Mouse (Mus musculus) forebrain, embryonic 10.5 days (tissue): ENCODE measurements at regions not wholly inside any gene's neighbourhood (a gene's known extent, or its start where the extent isn't known, plus 50 kb on each side); places are given as distances from the start of the nearest gene placed in this dataset.
"Not testable (repeated sequence)": the region's sequence is repeated elsewhere in the genome, so short reads cannot be mapped to it uniquely, and the experiment has no call there.

Experiments used
- DNase-seq: peaks from one replicate; pipeline ENCODE4 v3.0.0-alpha.2; 2017; ENCODE audit warnings: low spot score; ENCODE audit errors: extremely low spot score
- H3K27ac ChIP-seq: fragments of 300-500 bp; sonication (generic); 2 replicates; pipeline ENCODE4 v1.5.1; 2016; ENCODE audit warnings: mild to moderate bottlenecking
- H3K27me3 ChIP-seq: fragments of 300-500 bp; sonication (generic); 2 replicates; pipeline ENCODE4 v1.6.1; 2016; ENCODE audit warnings: mild to moderate bottlenecking; ENCODE audit not compliant: poor library complexity, severe bottlenecking
- H3K36me3 ChIP-seq: fragments of 300-500 bp; sonication (generic); replicated peaks from 2 replicates; pipeline ENCODE4 v1.6.1; 2016; ENCODE audit warnings: mild to moderate bottlenecking, moderate library complexity
- H3K4me1 ChIP-seq: fragments of 300-500 bp; sonication (generic); 2 replicates; pipeline ENCODE4 v1.6.1; 2016
- H3K4me3 ChIP-seq: fragments of 300-500 bp; sonication (generic); 2 replicates; pipeline ENCODE4 v1.5.1; 2016; ENCODE audit warnings: mild to moderate bottlenecking, moderate library complexity
- H3K9me3 ChIP-seq: fragments of 300-500 bp; sonication (generic); 2 replicates; pipeline ENCODE4 v1.6.1; 2016; ENCODE audit warnings: mild to moderate bottlenecking, moderate library complexity
- WGBS: fragments of 180-500 bp; shearing (Covaris S2); methylation state at CpG from one replicate; pipeline ENCODE4 v1.1.7; 2016; 5-methylcytosine and 5-hydroxymethylcytosine counted together

DNA sequence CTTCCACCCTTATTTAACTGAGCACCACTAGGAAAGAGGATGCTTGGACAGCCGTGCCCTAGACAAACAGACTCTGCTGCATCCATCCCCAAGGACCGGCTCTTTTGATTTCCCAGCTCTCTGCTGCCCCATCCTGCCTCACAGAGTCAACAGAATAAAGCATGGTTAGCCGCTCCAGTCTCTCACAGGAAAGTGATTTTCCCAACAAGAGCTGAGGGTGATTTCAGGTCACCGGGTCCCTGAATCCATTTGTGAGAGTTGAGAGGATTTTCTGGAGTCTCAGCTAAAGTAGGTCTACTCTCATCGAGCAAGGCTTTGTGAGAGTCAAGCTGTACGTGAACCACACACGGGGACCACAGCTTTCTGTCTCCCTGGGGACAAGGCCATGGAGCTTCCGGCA is 95.6 kb upstream of the A430005L14Rik start:
- Histone ChIP-seq H3K9me3 (no peaks in the 10 kb centered on the region), H3K27me3 (no peaks in the 10 kb centered on the region; the same call in 1 of the 2 replicates), H3K27ac (no peak overlapping the region), H3K36me3 (no peaks in the 10 kb centered on the region), H3K4me3 (no peak overlapping the region), H3K4me1 (peaks cover 27% of the 10 kb centered on the region)
- 62% methylated on average over 8 of the region's 8 CpGs for WGBS
- DNase-seq: no peak

DNA sequence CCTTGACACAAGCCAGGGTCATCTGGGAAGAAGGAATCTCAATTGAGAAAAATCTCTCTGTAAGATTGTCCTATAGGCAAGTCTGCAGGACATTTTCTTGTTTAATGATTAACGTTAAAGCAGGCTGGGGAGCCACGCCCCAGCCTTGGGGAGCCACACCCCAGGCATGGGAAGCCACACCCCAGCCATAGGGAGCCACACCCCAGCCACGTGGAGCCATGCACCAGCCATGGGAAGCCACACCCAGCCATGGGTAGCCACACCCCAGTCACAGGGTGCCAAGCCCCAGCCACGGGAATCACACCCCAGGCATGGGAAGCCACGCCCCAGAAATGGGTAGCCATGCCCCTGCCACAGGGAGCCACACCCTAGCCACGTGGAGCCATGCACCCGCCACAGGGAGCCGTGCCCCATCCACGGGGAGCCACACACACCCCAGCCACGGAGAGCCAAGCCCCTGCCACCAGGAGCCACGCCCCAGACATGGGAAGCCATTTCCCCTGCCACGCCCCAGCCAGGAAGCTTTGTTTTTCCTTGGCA is 94.8 kb upstream of the A430005L14Rik start:
- DNase-seq: no peak
- WGBS: 77% methylated on average over 12 of the region's 12 CpGs
- no peaks in the 10 kb centered on the region; the same call in 1 of the 2 replicates for H3K27me3 ChIP-seq
- no peak overlapping the region for H3K4me3 ChIP-seq
- no peaks in the 10 kb centered on the region for H3K9me3 ChIP-seq
- peaks cover 27% of the 10 kb centered on the region for H3K4me1 ChIP-seq
- H3K27ac ChIP-seq: no peak overlapping the region
- no peaks in the 10 kb centered on the region for H3K36me3 ChIP-seq

DNA sequence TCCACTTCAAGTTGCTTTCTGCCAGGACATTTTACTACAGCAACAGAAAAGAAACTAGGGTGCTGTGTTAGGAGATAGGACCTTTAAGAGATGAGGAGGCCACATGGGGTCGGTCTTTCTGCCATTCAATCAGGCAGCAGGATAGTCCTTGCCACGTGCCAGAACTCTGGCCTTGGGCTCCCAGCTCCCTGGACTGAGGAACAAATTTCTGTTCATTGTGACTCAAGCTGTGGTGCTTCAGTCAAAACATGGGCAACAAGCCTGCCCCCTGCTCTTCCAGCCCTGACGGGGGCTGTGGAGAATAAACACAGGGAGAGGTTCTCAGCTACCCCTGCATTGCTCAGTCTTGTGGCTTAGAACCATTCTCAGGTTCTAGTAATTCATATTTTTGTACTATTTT is 84.7 kb upstream of the A430005L14Rik start:
- H3K27ac ChIP-seq: no peak overlapping the region
- H3K4me1 ChIP-seq: no peaks in the 10 kb centered on the region
- H3K9me3 ChIP-seq: no peaks in the 10 kb centered on the region
- no peaks in the 10 kb centered on the region for H3K27me3 ChIP-seq
- no peak for DNase-seq
- WGBS: 76% methylated on average over 3 of the region's 3 CpGs
- no peaks in the 10 kb centered on the region for H3K36me3 ChIP-seq
- no peak overlapping the region for H3K4me3 ChIP-seq

DNA sequence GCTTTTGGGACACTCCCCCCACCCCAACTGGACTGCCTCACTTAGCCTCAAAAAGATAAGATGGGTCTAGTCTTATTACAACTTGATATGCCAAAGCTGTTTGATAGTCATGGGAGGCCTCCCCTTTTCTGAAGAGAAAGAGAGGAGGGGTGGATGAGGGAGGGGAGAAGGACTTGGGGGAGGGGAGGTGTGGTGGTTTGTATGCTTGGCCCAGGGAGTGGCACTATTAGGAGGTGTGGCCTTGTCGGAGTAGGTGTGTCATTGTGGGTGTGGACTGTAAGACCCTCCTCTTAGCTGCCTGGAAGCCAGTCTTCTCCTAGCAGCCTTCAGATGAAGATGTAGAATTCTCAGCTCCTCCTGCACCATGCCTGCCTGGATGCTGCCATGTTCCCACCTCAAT is 82.0 kb upstream of the A430005L14Rik start:
- H3K27ac ChIP-seq, H3K36me3 ChIP-seq, H3K27me3 ChIP-seq, H3K4me3 ChIP-seq, DNase-seq, H3K9me3 ChIP-seq, H3K4me1 ChIP-seq: not testable (repeated sequence)
- WGBS: 85% methylated on average over 1 of the region's 1 CpGs

DNA sequence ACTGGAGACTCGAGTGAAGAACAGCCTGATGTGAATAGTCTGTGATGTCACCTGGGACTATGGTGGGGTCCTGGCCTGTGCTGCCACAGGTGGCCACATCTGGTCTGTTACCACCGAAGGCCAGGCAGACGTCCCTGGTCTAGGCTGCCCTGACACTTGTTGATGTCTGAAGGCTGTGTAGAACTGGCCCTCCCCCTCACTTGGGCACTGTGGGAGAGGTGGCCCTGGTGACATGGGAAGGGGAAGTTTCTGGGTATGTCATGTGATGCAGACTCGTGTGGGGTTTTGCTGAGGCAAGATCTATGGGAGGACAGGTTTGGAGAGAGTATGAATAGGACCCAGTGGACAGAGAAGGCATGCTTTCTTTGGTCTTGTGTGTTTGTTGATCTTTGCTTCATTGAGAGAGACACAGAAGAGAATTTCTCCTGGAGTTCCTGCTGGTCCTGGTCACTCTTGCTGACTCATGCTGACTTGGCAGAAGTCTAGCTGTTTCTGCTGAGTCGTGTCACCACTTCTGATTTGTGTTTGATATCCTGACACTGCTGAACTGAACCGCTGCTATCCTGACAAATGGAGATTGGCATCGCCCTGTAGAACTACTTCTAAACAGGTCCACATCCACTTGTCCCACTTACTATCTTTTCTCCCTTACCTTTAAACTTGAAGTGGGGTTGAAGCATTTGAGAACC is 79.9 kb upstream of the A430005L14Rik start:
- WGBS: 81% methylated on average over 7 of the region's 7 CpGs
- H3K36me3 ChIP-seq: no peaks in the 10 kb centered on the region

DNA sequence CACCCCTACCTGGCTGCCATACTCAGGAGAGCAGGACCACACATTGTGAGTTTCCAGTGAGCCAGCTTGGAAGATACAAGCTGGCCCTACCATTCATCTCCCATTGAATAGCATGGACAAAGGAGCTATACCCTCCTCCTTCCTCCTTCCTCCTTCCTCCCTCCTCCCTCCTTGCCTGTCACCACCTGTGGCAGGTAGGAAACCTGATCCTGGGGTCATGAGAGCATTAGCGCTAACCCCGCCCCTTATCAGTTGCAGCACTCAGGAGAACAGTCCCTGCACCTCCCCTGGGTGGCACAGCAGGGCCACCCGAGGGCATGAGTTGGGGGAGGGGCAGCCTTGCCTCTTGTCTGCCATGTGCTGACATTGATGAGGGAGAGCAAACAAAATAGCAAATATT is 74.0 kb upstream of the A430005L14Rik start:
- Histone ChIP-seq H3K4me3 (no peak overlapping the region), H3K27me3 (no peaks in the 10 kb centered on the region), H3K4me1 (no peaks in the 10 kb centered on the region; the same call in 1 of the 2 replicates), H3K9me3 (no peaks in the 10 kb centered on the region), H3K36me3 (no peaks in the 10 kb centered on the region), H3K27ac (no peak overlapping the region)
- 36% methylated on average over 3 of the region's 3 CpGs for WGBS
- DNase-seq: no peak

More for the DNA sequence above, 79.9 kb upstream of the A430005L14Rik start:
- Histone ChIP-seq H3K27ac (no peak overlapping the region), H3K4me3 (no peak overlapping the region), H3K4me1 (no peaks in the 10 kb centered on the region), H3K27me3 (no peaks in the 10 kb centered on the region), H3K9me3 (no peaks in the 10 kb centered on the region)
- DNase-seq: no peak

DNA sequence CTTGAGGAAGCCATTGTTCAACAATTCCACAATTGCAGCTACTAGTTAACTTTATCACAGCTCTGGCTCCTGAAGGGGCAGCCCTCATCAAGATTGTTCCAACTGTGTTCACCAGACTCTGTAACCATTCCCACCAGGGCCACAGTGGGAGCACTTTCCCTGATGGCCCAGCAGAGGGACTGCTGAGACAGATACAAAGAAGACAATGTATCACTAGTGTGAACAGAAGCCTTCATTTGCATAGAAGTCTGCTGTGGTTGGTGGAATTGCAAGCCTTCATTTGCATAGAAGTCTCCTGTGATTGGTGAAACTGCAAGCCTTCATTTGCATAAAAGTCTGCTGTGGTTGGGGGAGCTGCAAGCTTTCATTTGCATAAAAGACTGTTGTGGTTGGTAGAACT is 73.0 kb upstream of the A430005L14Rik start:
- Histone ChIP-seq H3K4me1 (no peaks in the 10 kb centered on the region; the same call in 1 of the 2 replicates), H3K27me3 (no peaks in the 10 kb centered on the region), H3K9me3 (no peaks in the 10 kb centered on the region), H3K4me3 (no peak overlapping the region), H3K36me3 (no peaks in the 10 kb centered on the region), H3K27ac (no peak overlapping the region)
- no peak for DNase-seq

DNA sequence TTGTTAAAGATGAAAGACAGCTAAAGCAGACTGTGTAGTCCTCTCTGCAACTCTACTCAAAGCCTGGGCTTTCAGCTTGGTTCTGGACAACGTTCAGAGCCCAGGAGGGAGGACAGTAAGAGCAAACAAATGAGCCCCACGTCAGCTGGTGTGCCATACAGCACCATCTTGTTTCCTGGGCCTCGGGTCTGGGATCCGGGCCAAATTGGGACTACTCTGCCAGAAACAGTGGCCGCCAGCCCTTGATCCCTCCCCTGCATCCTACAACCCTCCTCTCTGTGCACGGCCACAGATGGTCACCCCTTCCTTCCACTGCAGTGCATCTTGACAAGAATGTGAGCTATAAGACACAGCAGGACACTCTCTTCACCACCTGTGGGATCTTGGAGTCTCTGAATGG is 71.2 kb upstream of the A430005L14Rik start:
- Histone ChIP-seq H3K36me3 (no peaks in the 10 kb centered on the region), H3K9me3 (no peaks in the 10 kb centered on the region), H3K4me1 (no peaks in the 10 kb centered on the region; the same call in 1 of the 2 replicates), H3K4me3 (no peak overlapping the region), H3K27ac (no peak overlapping the region), H3K27me3 (no peaks in the 10 kb centered on the region)
- DNase-seq: no peak
- 89% methylated on average over 6 of the region's 6 CpGs for WGBS

DNA sequence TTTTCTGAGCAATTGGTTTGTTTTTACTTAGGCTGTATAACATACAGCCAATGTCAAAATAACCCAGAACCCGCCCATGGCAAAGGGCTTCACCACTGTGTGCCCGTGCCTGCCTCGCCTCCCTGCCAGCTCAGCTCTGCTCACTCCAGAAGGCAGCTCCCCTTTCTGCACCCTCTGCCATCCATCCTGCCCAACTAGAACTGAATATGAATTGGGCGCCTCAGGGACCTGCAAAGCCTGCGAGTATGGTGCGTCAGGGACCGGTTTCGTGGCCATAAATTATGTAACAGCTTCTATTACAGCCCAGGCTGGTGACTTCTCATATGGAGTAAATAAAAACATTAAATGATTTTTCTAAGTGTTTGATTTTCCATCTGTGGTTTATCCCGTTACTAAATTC is 66.9 kb upstream of the A430005L14Rik start:
- DNase-seq: no peak
- 93% methylated on average over 9 of the region's 9 CpGs for WGBS
- no peaks in the 10 kb centered on the region for H3K36me3 ChIP-seq
- no peak overlapping the region for H3K27ac ChIP-seq
- H3K9me3 ChIP-seq: no peaks in the 10 kb centered on the region
- H3K4me1 ChIP-seq: no peaks in the 10 kb centered on the region
- H3K27me3 ChIP-seq: no peaks in the 10 kb centered on the region
- H3K4me3 ChIP-seq: no peak overlapping the region

DNA sequence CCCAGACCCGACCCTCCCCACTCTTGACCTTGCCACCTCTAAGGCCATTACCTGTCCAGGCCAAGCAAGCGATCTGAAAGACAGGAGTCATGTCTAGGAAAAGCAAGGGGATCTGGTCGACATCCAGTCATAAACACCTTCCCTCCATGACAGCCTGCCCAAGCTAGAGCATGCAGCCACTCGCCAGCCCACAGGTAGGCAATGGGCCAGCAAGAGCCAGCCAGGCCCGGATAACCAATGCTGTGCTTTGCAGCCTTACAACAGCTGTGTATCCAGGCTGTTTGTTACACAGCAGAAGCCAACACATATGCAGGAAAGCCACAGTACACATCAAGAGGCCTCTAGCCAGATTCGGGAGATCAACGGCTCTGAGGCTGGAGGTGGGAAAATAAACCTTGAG is 57.3 kb upstream of the A430005L14Rik start:
- H3K9me3 ChIP-seq: no peaks in the 10 kb centered on the region; the same call in 1 of the 2 replicates
- H3K4me3 ChIP-seq: no peak overlapping the region
- H3K4me1 ChIP-seq: no peaks in the 10 kb centered on the region
- H3K27ac ChIP-seq: no peak overlapping the region
- WGBS: 80% methylated on average over 7 of the region's 7 CpGs
- DNase-seq: no peak
- H3K36me3 ChIP-seq: no peaks in the 10 kb centered on the region
- no peaks in the 10 kb centered on the region for H3K27me3 ChIP-seq

DNA sequence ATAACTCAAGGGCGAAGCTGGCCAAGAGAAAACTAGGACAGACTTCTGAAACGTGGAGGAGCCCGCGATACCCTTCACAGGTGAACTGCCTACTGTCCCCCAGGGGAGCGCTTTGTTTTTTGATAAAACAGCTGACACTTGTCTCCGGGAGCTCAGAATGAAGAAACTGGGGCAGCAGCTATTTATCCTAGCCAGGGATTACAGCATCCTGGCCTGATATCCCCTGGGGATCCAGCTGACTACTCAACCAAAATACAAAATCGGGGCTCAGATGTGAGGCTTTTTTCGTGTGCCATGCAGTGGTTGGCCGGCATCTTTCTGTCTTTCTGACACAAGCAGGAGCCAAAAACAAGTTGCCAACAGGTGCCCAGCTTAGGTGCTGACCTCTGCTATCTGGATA is 52.0 kb upstream of the A430005L14Rik start:
- H3K9me3 ChIP-seq: no peaks in the 10 kb centered on the region; the same call in 1 of the 2 replicates
- no peak overlapping the region for H3K4me3 ChIP-seq
- H3K27me3 ChIP-seq: no peaks in the 10 kb centered on the region
- H3K36me3 ChIP-seq: no peaks in the 10 kb centered on the region
- WGBS: 77% methylated on average over 9 of the region's 9 CpGs
- H3K27ac ChIP-seq: no peak overlapping the region
- DNase-seq: no peak
- no peaks in the 10 kb centered on the region for H3K4me1 ChIP-seq

DNA sequence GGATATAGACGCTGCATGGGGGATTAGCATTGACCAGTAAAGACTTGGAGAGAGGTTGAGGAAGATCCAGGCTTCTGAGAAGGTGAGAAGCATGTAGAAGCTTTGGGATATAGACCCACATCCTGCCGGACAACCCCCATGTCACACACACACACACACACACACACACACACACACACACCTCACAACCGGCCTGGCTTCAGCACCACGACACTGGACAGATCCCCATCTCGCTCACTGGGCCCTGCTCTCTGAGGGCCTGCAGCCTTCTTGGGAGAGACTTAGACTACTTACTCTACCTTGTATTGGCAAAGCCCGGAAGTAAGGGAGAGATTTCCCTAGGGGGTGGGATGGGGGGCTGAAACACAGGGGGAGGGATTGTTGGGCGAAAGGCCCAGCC is 51.5 kb upstream of the A430005L14Rik start:
- Histone ChIP-seq H3K4me1 (no peaks in the 10 kb centered on the region), H3K27me3 (no peaks in the 10 kb centered on the region), H3K9me3 (no peaks in the 10 kb centered on the region; the same call in 1 of the 2 replicates), H3K4me3 (no peak overlapping the region), H3K36me3 (no peaks in the 10 kb centered on the region), H3K27ac (no peak overlapping the region)
- no peak for DNase-seq
- 43% methylated on average over 7 of the region's 7 CpGs for WGBS
